Mouse (Mus musculus) stomach, postnatal 0 days (tissue): ENCODE measurements around the gene Lmln. TPM values are rescaled to one million over a fixed set of nuclear protein-coding genes. Genes with fewer than 3 reads are reported as not detected.

Experiments used
- ATAC-seq: fragments of 200-750 bp; cut with Nextera tagmentation; 2 replicates; pipeline ENCODE4 v1.8.0; 2017; ENCODE audit not compliant: low FRiP score, low TSS enrichment
- DNase-seq: peaks from one replicate; pipeline ENCODE4 v3.0.0-alpha.2; 2016; ENCODE audit warnings: low spot score
- H3K27ac ChIP-seq: fragments of 300-500 bp; sonication (generic); replicated peaks from 2 replicates; pipeline ENCODE4 v1.5.1; 2014; ENCODE audit warnings: mild to moderate bottlenecking, control low read depth
- H3K27me3 ChIP-seq: fragments of 300-500 bp; sonication (generic); 2 replicates; pipeline ENCODE4 v1.6.1; 2014; ENCODE audit warnings: low read length; ENCODE audit not compliant: control insufficient read depth, insufficient read depth
- H3K36me3 ChIP-seq: fragments of 300-500 bp; sonication (generic); 2 replicates; pipeline ENCODE4 v1.6.1; 2014; ENCODE audit warnings: low read length, mixed read lengths; ENCODE audit not compliant: control insufficient read depth, insufficient read depth
- H3K4me1 ChIP-seq: fragments of 300-500 bp; sonication (generic); replicated peaks from 2 replicates; pipeline ENCODE4 v1.6.1; 2014; ENCODE audit warnings: antibody characterized with exemption; ENCODE audit not compliant: control insufficient read depth, insufficient read depth
- H3K4me2 ChIP-seq: fragments of 300-500 bp; sonication (generic); replicated peaks from 2 replicates; pipeline ENCODE4 v1.6.1; 2014; ENCODE audit warnings: low read depth, mild to moderate bottlenecking, control low read depth, moderate library complexity
- H3K4me3 ChIP-seq: fragments of 300-500 bp; sonication (generic); 2 replicates; pipeline ENCODE4 v1.5.1; 2014; ENCODE audit warnings: low read depth, low read length, control low read depth
- H3K9ac ChIP-seq: fragments of 300-500 bp; sonication (generic); 2 replicates; pipeline ENCODE4 v1.6.1; 2014; ENCODE audit warnings: mild to moderate bottlenecking, low read length, control low read depth, mixed read lengths
- H3K9me3 ChIP-seq: fragments of 300-500 bp; sonication (generic); 2 replicates; pipeline ENCODE4 v1.6.1; 2016; ENCODE audit warnings: low read length; ENCODE audit not compliant: control insufficient read depth
- CTCF ChIP-seq: IDR thresholded peaks from 2 replicates; pipeline ENCODE4 v1.5.1; 2016; ENCODE audit warnings: antibody characterized with exemption, low read depth, mild to moderate bottlenecking, moderate library complexity
- EP300 ChIP-seq: optimal IDR thresholded peaks from 2 replicates; pipeline ENCODE3; 2016; ENCODE audit warnings: antibody characterized with exemption
- WGBS: fragments of 180-500 bp; shearing (Covaris S2); extraction: QIAGEN DNeasy Blood & Tissue Kit; methylation state at CpG from one replicate; pipeline ENCODE4 v1.1.7; 2014; 5-methylcytosine and 5-hydroxymethylcytosine counted together
- polyA plus RNA-seq: library from polyadenylated mRNA; unstranded; fragments of >200 nt; fragmentation: Nextera tagmentation; extraction: Ambion mirVana; gene quantifications from 2 replicates; pipeline ENCODE4 v1.2.1, GENCODE M21; 2015

The Lmln gene
- polyA plus RNA-seq, 1 experiment from 2014 or later: 0.47 TPM

DNA sequence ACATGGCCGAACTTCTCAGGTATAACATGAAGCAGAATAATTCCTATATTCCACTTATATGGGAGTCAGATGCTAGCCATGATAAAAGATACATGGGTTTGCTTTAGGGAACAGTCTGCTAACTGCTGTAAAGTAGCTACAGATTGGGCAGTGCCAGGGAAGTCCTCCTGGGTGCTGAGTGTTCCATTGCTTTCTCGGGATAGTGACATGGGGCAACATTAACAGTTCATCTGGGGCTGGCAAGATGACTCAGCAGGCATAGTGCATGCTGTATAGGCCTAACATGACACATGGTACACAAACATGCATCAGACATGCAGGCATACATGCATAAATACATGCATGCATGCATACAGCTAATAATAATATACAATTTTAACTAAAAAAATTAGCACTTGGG lies 21.7 kb downstream of the Lmln start:
- DNase-seq (no peak), ATAC-seq (no peak)
- H3K4me2 ChIP-seq: no peak overlapping the region
- no peak overlapping the region for H3K27ac ChIP-seq
- H3K36me3 ChIP-seq: no peaks in the 10 kb centered on the region
- no peak overlapping the region for H3K9ac ChIP-seq
- no peaks in the 10 kb centered on the region for H3K27me3 ChIP-seq
- no peaks in the 10 kb centered on the region for H3K9me3 ChIP-seq
- H3K4me3 ChIP-seq: no peak overlapping the region
- WGBS: 84% methylated on average over 2 of the region's 2 CpGs
- TF ChIP-seq CTCF (no peak), EP300 (no peak)
- no peaks in the 10 kb centered on the region for H3K4me1 ChIP-seq

GRCm38 (mm10) chr16:33085666-33086065 lies 23.3 kb downstream of the Lmln start:
- TF ChIP-seq EP300 (no peak), CTCF (no peak)
- DNase-seq (no peak), ATAC-seq (no peak)
- Histone ChIP-seq H3K27me3 (no peaks in the 10 kb centered on the region), H3K9me3 (no peaks in the 10 kb centered on the region), H3K27ac (no peak overlapping the region), H3K9ac (no peak overlapping the region), H3K4me3 (no peak overlapping the region), H3K36me3 (no peaks in the 10 kb centered on the region), H3K4me1 (no peaks in the 10 kb centered on the region), H3K4me2 (no peak overlapping the region)
- WGBS: 69% methylated on average over 8 of the region's 8 CpGs

GRCm38 (mm10) chr16:33113726-33114125 lies 51.4 kb downstream of the Lmln start:
- H3K27ac ChIP-seq: no peak overlapping the region
- 49% methylated on average over 4 of the region's 4 CpGs for WGBS
- no peak for TF ChIP-seq EP300
- TF ChIP-seq CTCF: no peak
- no peak for DNase-seq
- H3K27me3 ChIP-seq: no peaks in the 10 kb centered on the region
- no peak overlapping the region for H3K4me3 ChIP-seq
- no peaks in the 10 kb centered on the region for H3K36me3 ChIP-seq
- H3K4me1 ChIP-seq: no peaks in the 10 kb centered on the region
- H3K9ac ChIP-seq: no peak overlapping the region
- ATAC-seq: no peak
- H3K4me2 ChIP-seq: no peak overlapping the region
- no peaks in the 10 kb centered on the region for H3K9me3 ChIP-seq

DNA sequence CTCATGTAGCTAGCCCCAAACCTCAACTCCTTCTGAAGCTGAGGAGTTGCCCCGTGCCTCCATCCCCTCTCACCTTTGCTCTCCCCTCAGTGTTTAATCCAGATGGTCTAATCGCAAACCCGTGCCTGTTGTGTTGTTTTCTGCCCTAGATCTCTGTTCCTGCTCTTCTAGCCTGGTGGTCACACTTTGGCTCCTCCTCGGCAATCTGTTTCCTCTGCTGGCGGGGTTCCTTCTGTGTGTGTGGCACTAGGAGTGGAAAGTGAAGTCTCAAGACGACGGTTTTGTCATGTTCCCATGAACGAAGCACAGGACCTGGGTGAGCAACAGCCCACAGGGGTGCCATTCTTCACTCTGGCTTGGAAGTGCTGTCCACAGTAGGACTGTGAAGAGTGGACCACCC lies 61.1 kb downstream of the Lmln start:
- ATAC-seq (no peak), DNase-seq (no peak)
- no peak overlapping the region for H3K4me3 ChIP-seq
- no peak overlapping the region for H3K4me2 ChIP-seq
- no peaks in the 10 kb centered on the region for H3K36me3 ChIP-seq
- no peaks in the 10 kb centered on the region for H3K27me3 ChIP-seq
- no peak for TF ChIP-seq CTCF
- no peak for TF ChIP-seq EP300
- 68% methylated on average over 8 of the region's 8 CpGs for WGBS
- no peaks in the 10 kb centered on the region; the same call in 1 of the 2 replicates for H3K4me1 ChIP-seq
- no peak overlapping the region for H3K27ac ChIP-seq
- no peaks in the 10 kb centered on the region for H3K9me3 ChIP-seq
- no peak overlapping the region for H3K9ac ChIP-seq

DNA sequence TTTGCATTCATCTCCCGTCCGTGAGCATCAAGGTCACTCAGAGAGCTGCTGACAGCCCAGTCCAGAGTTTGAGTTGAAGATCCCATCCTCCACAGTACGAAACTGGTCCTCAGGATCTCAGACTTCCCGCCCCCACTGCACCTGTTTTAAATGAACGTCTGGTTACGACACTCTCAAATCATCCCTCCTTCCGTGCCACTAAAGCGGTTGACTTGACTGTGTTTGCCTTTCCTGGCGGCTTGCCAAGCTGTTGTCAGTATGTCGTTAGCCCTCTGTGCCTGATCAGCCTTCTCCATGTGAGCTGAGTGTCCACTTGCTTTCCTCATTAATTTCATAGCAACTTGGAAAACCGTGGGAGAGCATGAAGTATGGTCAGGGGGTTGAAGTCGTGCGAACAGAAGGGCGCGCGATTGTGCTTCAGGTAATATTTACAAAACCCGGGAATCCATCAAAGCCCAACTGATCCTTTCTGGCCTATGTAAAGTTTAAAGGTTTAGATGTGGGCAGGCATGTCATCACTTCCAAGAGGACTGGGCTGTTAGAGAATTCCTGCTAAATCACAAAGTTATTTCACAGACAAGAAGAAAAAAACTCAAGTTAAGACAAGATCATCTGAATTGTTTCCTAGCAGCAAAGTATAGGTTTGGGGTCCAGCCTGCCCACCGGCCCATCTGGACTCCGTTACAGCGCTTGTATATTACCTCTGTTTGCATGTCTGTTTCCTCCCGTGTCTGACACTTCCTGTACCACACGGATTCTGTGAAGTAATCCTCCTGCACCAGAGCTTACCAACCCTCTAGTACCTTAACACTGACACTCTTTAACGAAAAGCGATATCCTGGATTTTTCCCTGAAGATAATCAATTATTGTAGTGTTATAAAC lies 61.9 kb downstream of the Lmln start:
- ATAC-seq: no peak
- no peaks in the 10 kb centered on the region; the same call in 1 of the 2 replicates for H3K4me1 ChIP-seq
- no peaks in the 10 kb centered on the region for H3K9me3 ChIP-seq
- no peak overlapping the region for H3K27ac ChIP-seq
- DNase-seq: peak; percentile 43
- no peak overlapping the region for H3K9ac ChIP-seq
- H3K27me3 ChIP-seq: no peaks in the 10 kb centered on the region
- TF ChIP-seq CTCF (no peak), EP300 (no peak)
- 51% methylated on average over 24 of the region's 24 CpGs for WGBS
- no peak overlapping the region for H3K4me2 ChIP-seq
- no peaks in the 10 kb centered on the region for H3K36me3 ChIP-seq
- no peak overlapping the region for H3K4me3 ChIP-seq

- Histone ChIP-seq H3K4me1 (no peaks in the 10 kb centered on the region; the same call in 1 of the 2 replicates), H3K27ac (no peak overlapping the region), H3K36me3 (no peaks in the 10 kb centered on the region), H3K9ac (no peak overlapping the region), H3K4me3 (no peak overlapping the region), H3K9me3 (no peaks in the 10 kb centered on the region), H3K4me2 (no peak overlapping the region), H3K27me3 (no peaks in the 10 kb centered on the region)
- ATAC-seq (peak; percentile 63), DNase-seq (no peak)
- WGBS: 54% methylated on average over 6 of the region's 6 CpGs
- TF ChIP-seq EP300 (no peak), CTCF (no peak)
Observed at GRCm38 (mm10) chr16:33127052-33127451, 64.7 kb downstream of the Lmln start.
